Mouse (Mus musculus): ENCODE measurements around the gene Nup133.

DNA sequence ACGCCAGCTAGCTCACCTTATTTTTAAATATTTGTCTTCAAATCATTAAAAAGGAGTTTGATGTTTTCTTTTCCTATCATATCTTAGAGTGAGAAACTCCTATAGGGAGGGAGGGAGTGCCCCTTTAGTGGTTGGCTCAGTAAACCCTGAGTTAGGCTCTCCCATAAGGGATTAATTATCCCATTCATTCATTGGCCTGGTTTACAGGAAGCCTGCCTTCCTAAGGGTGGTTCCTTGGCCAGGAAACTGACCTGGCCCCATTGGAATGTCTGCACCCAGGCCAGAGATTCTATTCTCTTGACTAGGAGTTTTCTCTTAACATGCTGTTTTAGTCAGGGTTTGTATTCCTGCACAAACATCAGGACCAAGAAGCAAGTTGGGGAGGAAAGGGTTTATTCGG, 61.1 kb downstream of the Nup133 start:
- no peak for TF ChIP-seq CTCF (IDR thresholded peaks at IDR 0.05; ENCODE audit: extremely low read depth, insufficient read depth, insufficient read length, insufficient replicate concordance)
- no peak for TF ChIP-seq POLR2A (IDR thresholded peaks at IDR 0.05; ENCODE audit: low read depth, low read length)

Data from spleen, adult 2 months (tissue).